In the genomic region with DNA sequence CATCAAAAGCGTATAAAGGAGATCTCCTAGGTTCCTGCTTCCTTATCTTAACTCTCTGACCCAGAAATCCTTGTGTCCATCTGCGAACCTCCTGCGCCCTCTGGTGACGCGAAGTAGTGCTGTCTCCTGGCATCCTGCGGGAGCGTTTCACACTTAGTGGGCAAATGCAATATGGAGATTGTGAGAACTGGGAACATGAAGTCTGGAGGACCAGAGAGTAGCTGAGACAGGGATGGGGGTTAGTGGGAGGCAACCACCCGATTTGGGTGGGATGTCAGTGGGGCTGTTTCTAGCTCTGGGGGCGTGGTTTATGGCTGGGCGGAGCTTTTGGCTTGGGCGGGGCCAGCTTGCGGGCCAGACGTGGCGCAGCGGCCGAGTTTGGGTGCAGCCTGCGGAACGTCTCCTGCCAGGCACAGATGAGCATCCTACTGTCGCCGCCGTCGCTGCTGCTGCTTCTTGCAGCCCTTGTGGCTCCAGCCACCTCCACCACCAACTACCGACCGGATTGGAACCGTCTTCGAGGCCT, we compare ENCODE assay signal across 8 mouse cellular contexts. TPM values are rescaled to one million over a fixed set of nuclear protein-coding genes. Genes with fewer than 3 reads are reported as not detected.
A peak's percentile ranks its signal among the peaks of the same experiment; 100 is the strongest.
DNase-seq lines count a peak whose midpoint lies in the region; ATAC-seq lines count a peak whose summit lies in the region.

Selenom (plus strand) TSS at position 156 of the 526 bp plus-strand sequence.

- peak; percentile 93 for DNase-seq in R1 (ENCODE audit: low read depth, low spot score)
- peak; percentile 97 for DNase-seq in cerebellum, postnatal 25 days
- peak; percentile 94 for DNase-seq in frontal cortex, postnatal 36 days (ENCODE audit: low spot score in 2 of 2)
- DNase-seq in left cerebral cortex, adult 11 months (ENCODE audit: low spot score), result peak; percentile 89
- DNase-seq in lung, postnatal 4 days, result peak; percentile 89 to 91
- DNase-seq in retina, postnatal 7 days (ENCODE audit: low read depth, low spot score), result peak; percentile 72
- peak; percentile 80 for DNase-seq in urinary bladder, adult 2 months (ENCODE audit: low spot score)

- H3K9me3 ChIP-seq in hindbrain, embryonic 15.5 days, result no peaks in the 10 kb centered on the region

- H3K27ac ChIP-seq in hindbrain, embryonic 15.5 days (replicated peaks), result peak within 1 kb of the TSS; percentile 61

- H3K9ac ChIP-seq in hindbrain, embryonic 15.5 days, result peak within 1 kb of the TSS; percentile 58

- H3K27me3 ChIP-seq in hindbrain, embryonic 15.5 days, result 0 out of 2 replicates have a peak, but pooled peaks cover 10% of the 10 kb centered on the region

- WGBS in hindbrain, embryonic 15.5 days, result 0% methylated on average over 25 of the region's 26 CpGs

- H3K4me2 ChIP-seq in hindbrain, embryonic 15.5 days, result peak within 1 kb of the TSS; percentile 60

- peak; percentile 80 for ATAC-seq in hindbrain, embryonic 15.5 days (ENCODE audit: low FRiP score, low read depth)

- H3K4me3 ChIP-seq in hindbrain, embryonic 15.5 days, result peak within 1 kb of the TSS; percentile 55

- H3K36me3 ChIP-seq in hindbrain, embryonic 15.5 days, result no peaks in the 10 kb centered on the region

- peaks cover 39% of the 10 kb centered on the region for H3K4me1 ChIP-seq in hindbrain, embryonic 15.5 days (replicated peaks)

RNA-seq across cellular contexts. Expression of gene Selenom, which starts in this region (rescaled TPM):
- 136 and 139 TPM in 2 replicates for polyA plus RNA-seq in hindbrain, embryonic 15.5 days (2015; fragmentation: Nextera tagmentation; extraction: Ambion mirVana)
- 321 and 348 TPM in 2 replicates for polyA plus RNA-seq in urinary bladder, adult 2 months (2012; rRNA removed)

Comparison
In these comparisons a context has a peak if more than half of its experiments do, and no peak if none do; other contexts are left out.
1. Peak in every context shown above with its lines: DNase-seq, ATAC-seq, H3K4me3 ChIP-seq and H3K27ac ChIP-seq.